Mouse (Mus musculus) hindbrain, embryonic 12.5 days (tissue): Measurements from ENCODE around the gene Brpf1. TPM values are rescaled to one million over a fixed set of nuclear protein-coding genes. Genes with fewer than 3 reads are reported as not detected.

Experiments
- ATAC-seq: fragments of 200-750 bp; cut with Nextera tagmentation; 2 replicates; pipeline ENCODE4 v1.8.0; 2017; ENCODE audit warnings: moderate TSS enrichment; ENCODE audit not compliant: low FRiP score
- H3K27ac ChIP-seq: fragments of 300-500 bp; sonication (generic); 2 replicates; pipeline ENCODE4 v1.5.1; 2016; ENCODE audit warnings: mild to moderate bottlenecking
- H3K27me3 ChIP-seq: fragments of 300-500 bp; sonication (generic); 2 replicates; pipeline ENCODE4 v1.6.1; 2016; ENCODE audit warnings: mild to moderate bottlenecking
- H3K36me3 ChIP-seq: fragments of 300-500 bp; sonication (generic); 2 replicates; pipeline ENCODE4 v1.6.1; 2016; ENCODE audit warnings: mild to moderate bottlenecking
- H3K4me1 ChIP-seq: fragments of 300-500 bp; sonication (generic); 2 replicates; pipeline ENCODE4 v1.6.1; 2016
- H3K4me2 ChIP-seq: fragments of 300-500 bp; sonication (generic); replicated peaks from 2 replicates; pipeline ENCODE4 v1.6.1; 2016; ENCODE audit warnings: mild to moderate bottlenecking
- H3K4me3 ChIP-seq: fragments of 300-500 bp; sonication (generic); 2 replicates; pipeline ENCODE4 v1.5.1; 2016; ENCODE audit warnings: mild to moderate bottlenecking
- H3K9ac ChIP-seq: fragments of 300-500 bp; sonication (generic); 2 replicates; pipeline ENCODE4 v1.6.1; 2016; ENCODE audit warnings: mild to moderate bottlenecking, moderate library complexity
- H3K9me3 ChIP-seq: fragments of 300-500 bp; sonication (generic); replicated peaks from 2 replicates; pipeline ENCODE4 v1.6.1; 2016; ENCODE audit warnings: mild to moderate bottlenecking
- WGBS: fragments of 180-500 bp; shearing (Covaris S2); methylation state at CpG from one replicate; pipeline ENCODE4 v1.1.7; 2016; 5-methylcytosine and 5-hydroxymethylcytosine counted together
- polyA plus RNA-seq: library from polyadenylated mRNA; unstranded; fragments of >200 nt; fragmentation: Nextera tagmentation; extraction: Ambion mirVana; gene quantifications from 2 replicates; pipeline ENCODE4 v1.2.1, GENCODE M21; 2016

Gene Brpf1
- polyA plus RNA-seq, 1 experiment from 2014 or later: 28.2 TPM

- no peak overlapping the region for H3K27ac ChIP-seq
- H3K4me2 ChIP-seq: no peak overlapping the region
- H3K9ac ChIP-seq: no peak overlapping the region
- peaks cover 16% of the 10 kb centered on the region for H3K4me1 ChIP-seq
- ATAC-seq: no peak
- H3K9me3 ChIP-seq: no peaks in the 10 kb centered on the region
- 0 out of 2 replicates have a peak, but pooled peaks cover 5% of the 10 kb centered on the region for H3K36me3 ChIP-seq
- peaks cover 51% of the 10 kb centered on the region for H3K27me3 ChIP-seq
- WGBS: 81% methylated on average over 3 of the region's 3 CpGs
- no peak overlapping the region for H3K4me3 ChIP-seq
These were observed 22.0 kb upstream of the Brpf1 start for GRCm38 (mm10) chr6:113284931-113285330.

GRCm38 (mm10) chr6:113286316-113286715, 20.6 kb upstream of the Brpf1 start:
- Histone ChIP-seq H3K9me3 (no peaks in the 10 kb centered on the region), H3K4me2 (no peak overlapping the region), H3K27me3 (peaks cover 42% of the 10 kb centered on the region), H3K4me1 (peaks cover 16% of the 10 kb centered on the region), H3K27ac (no peak overlapping the region), H3K36me3 (no peaks in the 10 kb centered on the region), H3K4me3 (no peak overlapping the region), H3K9ac (no peak overlapping the region)
- 53% methylated on average over 1 of the region's 1 CpGs for WGBS
- no peak for ATAC-seq

DNA sequence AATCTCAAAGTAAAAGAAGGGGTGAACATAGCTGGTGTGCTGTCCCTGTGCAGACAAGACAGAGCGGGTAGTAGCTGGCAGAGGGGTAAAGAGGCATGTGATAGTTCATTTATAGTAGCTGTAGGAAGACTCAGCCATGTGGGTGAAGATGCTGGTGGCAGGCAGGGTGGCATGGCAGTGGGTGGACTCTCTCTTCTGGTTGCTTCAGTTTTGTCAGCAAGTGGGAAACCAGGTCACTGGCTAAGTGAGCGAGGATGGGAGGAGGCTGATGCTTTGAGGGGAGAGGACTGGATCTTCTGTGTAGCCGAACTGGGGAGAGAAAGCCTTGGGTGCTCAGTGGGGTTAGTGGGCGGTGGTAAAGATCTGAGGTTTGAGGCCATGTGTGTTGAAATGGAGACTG, 19.7 kb upstream of the Brpf1 start:
- H3K27ac ChIP-seq: no peak overlapping the region
- H3K9me3 ChIP-seq: no peaks in the 10 kb centered on the region
- whole genome bisulfite sequencing: 70% methylated on average over 4 of the region's 4 CpGs
- no peak for ATAC-seq
- no peak overlapping the region for H3K9ac ChIP-seq
- peaks cover 10% of the 10 kb centered on the region for H3K4me1 ChIP-seq
- H3K27me3 ChIP-seq: peaks cover 34% of the 10 kb centered on the region
- no peak overlapping the region for H3K4me3 ChIP-seq
- no peak overlapping the region for H3K4me2 ChIP-seq
- no peaks in the 10 kb centered on the region for H3K36me3 ChIP-seq

DNA sequence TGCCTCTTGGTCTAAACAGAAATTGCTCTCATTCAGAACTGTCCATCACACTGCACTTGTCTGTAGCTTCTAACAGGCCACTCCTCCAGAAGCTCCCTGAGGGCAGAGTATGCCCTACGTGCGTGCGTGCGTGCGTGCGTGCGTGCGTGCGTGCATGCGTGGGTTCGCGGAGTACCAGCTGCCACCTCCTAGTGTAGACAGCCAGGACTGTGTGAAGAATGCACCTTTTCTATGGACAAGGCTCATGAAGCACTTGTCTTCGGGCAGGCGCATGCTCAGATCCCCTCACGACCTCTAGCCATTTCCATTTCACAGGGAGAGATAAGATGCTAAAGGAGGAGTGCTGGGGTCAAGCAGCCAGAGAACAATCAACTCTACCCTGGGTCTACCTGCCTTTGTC, 17.6 kb upstream of the Brpf1 start:
- Histone ChIP-seq H3K27ac (no peak overlapping the region), H3K9ac (no peak overlapping the region), H3K4me1 (no peaks in the 10 kb centered on the region), H3K4me3 (no peak overlapping the region), H3K9me3 (no peaks in the 10 kb centered on the region), H3K36me3 (no peaks in the 10 kb centered on the region), H3K27me3 (peaks cover 13% of the 10 kb centered on the region), H3K4me2 (no peak overlapping the region)
- no peak for ATAC-seq
- 92% methylated on average over 15 of the region's 15 CpGs for WGBS

GRCm38 (mm10) chr6:113290346-113290745, 16.6 kb upstream of the Brpf1 start:
- no peaks in the 10 kb centered on the region for H3K9me3 ChIP-seq
- 62% methylated on average over 6 of the region's 6 CpGs for WGBS
- no peak for ATAC-seq

DNA sequence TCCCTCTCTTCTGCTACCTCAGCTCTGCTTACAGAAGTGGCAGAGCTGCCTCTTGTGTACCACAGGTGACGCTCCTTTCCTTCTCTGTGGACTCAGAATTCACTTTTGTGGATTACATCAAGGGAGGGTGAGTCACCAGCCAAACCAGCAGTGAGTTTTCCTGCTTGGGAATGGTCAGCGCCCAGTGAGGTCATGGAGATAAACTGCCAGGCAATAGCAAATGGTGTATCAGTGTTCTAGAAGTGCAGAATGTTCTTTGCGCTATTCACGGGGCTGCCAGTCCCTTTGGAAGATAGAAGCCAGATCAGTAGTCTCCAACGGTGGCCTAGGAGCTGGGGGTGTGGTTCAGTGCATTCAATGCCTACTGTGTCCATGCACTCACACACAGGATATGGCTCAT, 14.0 kb upstream of the Brpf1 start:
- no peak for ATAC-seq
- Histone ChIP-seq H3K9me3 (no peaks in the 10 kb centered on the region), H3K36me3 (no peaks in the 10 kb centered on the region), H3K27me3 (no peaks in the 10 kb centered on the region), H3K4me2 (no peak overlapping the region), H3K27ac (no peak overlapping the region), H3K4me1 (no peaks in the 10 kb centered on the region), H3K4me3 (no peak overlapping the region), H3K9ac (no peak overlapping the region)
- 75% methylated on average over 5 of the region's 5 CpGs for WGBS

More at GRCm38 (mm10) chr6:113290346-113290745, 16.6 kb upstream of the Brpf1 start:
- Histone ChIP-seq H3K9ac (no peak overlapping the region), H3K27ac (no peak overlapping the region), H3K36me3 (no peaks in the 10 kb centered on the region), H3K27me3 (peaks cover 3% of the 10 kb centered on the region; the same call in 1 of the 2 replicates), H3K4me2 (no peak overlapping the region), H3K4me3 (no peak overlapping the region), H3K4me1 (no peaks in the 10 kb centered on the region)

DNA sequence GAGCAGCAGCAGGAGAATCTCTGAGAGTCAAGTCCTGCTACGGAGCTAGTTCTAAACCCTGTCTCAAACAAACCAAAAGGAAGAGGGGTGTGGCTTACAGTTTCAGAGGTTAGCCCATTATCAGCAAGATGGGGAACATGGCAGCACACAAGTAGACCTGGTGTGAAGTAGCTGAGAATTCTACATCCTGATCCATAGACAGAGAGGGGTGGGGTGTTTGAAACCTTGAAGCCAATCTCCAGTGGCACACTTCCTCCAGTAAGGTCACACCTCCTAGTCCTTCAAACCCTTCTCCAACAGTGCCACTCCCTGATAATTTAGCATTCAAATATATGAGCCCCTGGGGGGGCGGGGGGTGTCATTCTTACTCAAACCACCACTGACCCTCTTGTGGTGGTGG, 10.9 kb upstream of the Brpf1 start:
- H3K4me1 ChIP-seq: no peaks in the 10 kb centered on the region
- 66% methylated on average over 2 of the region's 2 CpGs for WGBS
- H3K4me3 ChIP-seq: no peak overlapping the region
- H3K4me2 ChIP-seq: no peak overlapping the region
- H3K27ac ChIP-seq: no peak overlapping the region
- no peaks in the 10 kb centered on the region for H3K9me3 ChIP-seq
- H3K9ac ChIP-seq: no peak overlapping the region
- ATAC-seq: no peak
- H3K36me3 ChIP-seq: no peaks in the 10 kb centered on the region
- H3K27me3 ChIP-seq: no peaks in the 10 kb centered on the region

GRCm38 (mm10) chr6:113296639-113297038, 10.3 kb upstream of the Brpf1 start:
- Histone ChIP-seq H3K27me3 (no peaks in the 10 kb centered on the region), H3K4me2 (no peak overlapping the region), H3K9ac (no peak overlapping the region), H3K27ac (no peak overlapping the region), H3K36me3 (no peaks in the 10 kb centered on the region), H3K9me3 (no peaks in the 10 kb centered on the region), H3K4me1 (no peaks in the 10 kb centered on the region), H3K4me3 (no peak overlapping the region)
- no peak for ATAC-seq
- WGBS: 68% methylated on average over 4 of the region's 4 CpGs

- Histone ChIP-seq H3K36me3 (no peaks in the 10 kb centered on the region), H3K4me1 (peaks cover 5% of the 10 kb centered on the region; the same call in 1 of the 2 replicates), H3K27ac (no peak overlapping the region), H3K9me3 (no peaks in the 10 kb centered on the region), H3K9ac (no peak overlapping the region), H3K4me2 (no peak overlapping the region), H3K27me3 (no peaks in the 10 kb centered on the region), H3K4me3 (no peak overlapping the region)
- ATAC-seq: no peak
- 86% methylated on average over 5 of the region's 5 CpGs for WGBS
These were observed 5.6 kb upstream of the Brpf1 start for GRCm38 (mm10) chr6:113301350-113301749.

DNA sequence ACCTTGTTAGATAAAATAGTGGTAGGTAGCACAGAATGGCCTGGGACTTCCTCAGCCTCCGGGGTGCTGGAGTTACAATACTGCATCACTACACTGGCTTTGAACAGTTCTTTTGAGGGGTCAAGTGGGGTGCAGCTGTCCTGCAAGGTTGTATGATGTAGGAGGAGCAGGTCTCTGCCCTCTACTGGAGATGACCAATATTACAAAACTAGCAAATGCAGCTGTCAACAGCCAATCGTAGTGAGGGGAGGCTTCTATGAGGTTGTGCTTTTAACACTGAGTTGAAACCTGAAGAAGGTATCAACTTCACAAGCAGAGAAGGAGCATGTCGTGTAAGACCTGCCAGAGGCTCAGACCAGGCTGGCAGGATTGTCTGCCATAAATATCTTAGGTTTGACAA, 4.7 kb upstream of the Brpf1 start:
- Histone ChIP-seq H3K36me3 (no peaks in the 10 kb centered on the region), H3K27ac (no peak overlapping the region), H3K9me3 (no peaks in the 10 kb centered on the region), H3K4me2 (no peak overlapping the region), H3K9ac (no peak overlapping the region), H3K27me3 (no peaks in the 10 kb centered on the region), H3K4me3 (no peak overlapping the region), H3K4me1 (peaks cover 5% of the 10 kb centered on the region; the same call in 1 of the 2 replicates)
- 29% methylated on average over 3 of the region's 3 CpGs for WGBS
- no peak for ATAC-seq

- Histone ChIP-seq H3K4me2 (peak overlapping the region; percentile 100), H3K4me1 (peaks cover 21% of the 10 kb centered on the region), H3K27ac (peak overlapping the region; percentile 98), H3K9me3 (no peaks in the 10 kb centered on the region), H3K27me3 (no peaks in the 10 kb centered on the region), H3K36me3 (peaks cover 15% of the 10 kb centered on the region), H3K4me3 (peak overlapping the region; percentile 84), H3K9ac (peak overlapping the region; percentile 96)
- ATAC-seq: peak; percentile 99
- WGBS: under 1% methylated on average over 49 of the region's 50 CpGs
These were observed 483 bp upstream of the Brpf1 start for GRCm38 (mm10) chr6:113306322-113306985.

DNA sequence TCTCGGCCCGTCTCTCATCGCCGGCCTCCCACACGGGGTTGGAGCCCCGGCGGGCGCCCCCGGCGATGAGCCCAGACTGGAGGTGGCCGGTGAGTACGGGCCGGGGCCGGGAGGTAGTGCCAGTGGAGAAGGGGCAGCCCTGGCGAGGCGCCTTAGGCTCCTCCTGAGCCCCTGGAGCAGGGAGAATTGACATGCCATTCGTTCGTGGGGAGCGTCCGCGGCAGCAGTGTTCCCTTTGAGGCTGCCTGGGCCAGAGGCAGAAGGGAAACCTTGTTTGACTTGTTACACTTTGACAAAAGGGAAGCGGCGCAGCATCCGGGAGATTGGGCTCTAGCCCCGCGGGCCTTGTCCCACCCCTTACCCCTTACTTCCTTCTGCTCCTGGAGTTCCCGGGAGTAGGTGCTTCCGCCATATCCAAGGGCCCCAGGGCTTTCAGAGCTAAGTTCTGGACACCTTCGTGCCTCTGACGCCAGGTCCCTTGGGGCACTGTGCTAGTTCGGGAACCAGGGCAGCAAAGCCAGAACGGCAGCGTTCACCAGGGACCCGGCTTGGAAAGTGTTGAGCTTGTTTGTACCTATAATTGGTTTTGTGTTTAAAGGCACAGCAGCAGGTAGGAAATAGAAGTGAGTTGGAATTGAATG, 664 bp downstream of the Brpf1 start:
- H3K4me3 ChIP-seq: peak overlapping the region; percentile 84
- ATAC-seq: no peak; the same call in 1 of the 2 replicates
- under 1% methylated on average over 28 of the region's 34 CpGs for WGBS
- peak overlapping the region; percentile 96 for H3K9ac ChIP-seq
- peak overlapping the region; percentile 100 for H3K4me2 ChIP-seq
- no peaks in the 10 kb centered on the region for H3K27me3 ChIP-seq
- H3K9me3 ChIP-seq: no peaks in the 10 kb centered on the region
- H3K27ac ChIP-seq: peak overlapping the region; percentile 98
- H3K36me3 ChIP-seq: peaks cover 21% of the 10 kb centered on the region
- peaks cover 21% of the 10 kb centered on the region for H3K4me1 ChIP-seq

DNA sequence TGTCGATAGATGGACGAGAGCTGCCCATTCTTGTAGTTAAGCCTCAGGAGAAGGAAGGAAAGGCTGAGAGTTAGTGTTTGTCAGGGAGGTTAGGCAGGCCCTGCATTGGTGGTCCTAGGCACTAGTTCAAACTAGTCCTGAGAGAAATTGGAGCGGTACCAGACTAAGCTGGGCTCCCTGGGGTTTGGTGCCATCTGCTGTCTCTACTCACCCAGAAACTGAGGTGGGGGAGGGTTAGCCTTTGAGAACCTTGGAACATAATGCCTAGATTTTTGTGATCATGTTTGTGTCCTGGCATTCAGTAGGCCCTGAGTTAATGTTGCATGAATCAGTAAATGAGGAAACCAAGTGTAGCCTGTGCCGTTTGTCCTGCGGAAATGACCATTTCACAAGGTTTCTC, 1.2 kb downstream of the Brpf1 start:
- WGBS: 34% methylated on average over 5 of the region's 5 CpGs
- Histone ChIP-seq H3K9me3 (no peaks in the 10 kb centered on the region), H3K27ac (peak overlapping the region; percentile 98; the same call in 1 of the 2 replicates), H3K4me1 (peaks cover 21% of the 10 kb centered on the region), H3K4me2 (peak overlapping the region; percentile 100), H3K9ac (peak overlapping the region; percentile 96), H3K27me3 (no peaks in the 10 kb centered on the region), H3K36me3 (peaks cover 26% of the 10 kb centered on the region), H3K4me3 (peak overlapping the region; percentile 84)
- no peak for ATAC-seq
